Mouse (Mus musculus): ENCODE results near the gene Usp25. TPM values are rescaled to one million over a fixed set of nuclear protein-coding genes. Genes with fewer than 3 reads are reported as not detected.

Usp25 gene
- polyA plus RNA-seq, 1 experiment from 2014 or later: 30.5 TPM

- no peak overlapping the region for H3K4me2 ChIP-seq (ENCODE audit: low read depth)
- 71% methylated on average over 4 of the region's 4 CpGs for WGBS
These were observed 137.4 kb downstream of the Usp25 start for GRCm38 (mm10) chr16:77150884-77151283.

GRCm38 (mm10) chr16:77152288-77152687 is 138.8 kb downstream of the Usp25 start:
- no peak overlapping the region for H3K9ac ChIP-seq (ENCODE audit: low read length)
- H3K4me2 ChIP-seq (ENCODE audit: low read depth): no peak overlapping the region
- DNase-seq (ENCODE audit: low spot score) (no peak), ATAC-seq (ENCODE audit: insufficient read depth, low FRiP score, low TSS enrichment) (no peak)
- H3K4me3 ChIP-seq (ENCODE audit: low read depth, low read length): no peak overlapping the region
- H3K27me3 ChIP-seq (ENCODE audit: control insufficient read depth, insufficient read depth, low read length): no peaks in the 10 kb centered on the region
- no peaks in the 10 kb centered on the region for H3K36me3 ChIP-seq (ENCODE audit: control insufficient read depth, insufficient read depth, low read length)
- H3K27ac ChIP-seq (ENCODE audit: low read depth, low read length): no peak overlapping the region
- no peaks in the 10 kb centered on the region for H3K4me1 ChIP-seq (ENCODE audit: control insufficient read depth, insufficient read depth, low read length)
- WGBS: 92% methylated on average over 1 of the region's 1 CpGs
- H3K9me3 ChIP-seq (ENCODE audit: control insufficient read depth, low read length): no peaks in the 10 kb centered on the region

More at GRCm38 (mm10) chr16:77150884-77151283, 137.4 kb downstream of the Usp25 start:
- Histone ChIP-seq H3K4me3 (ENCODE audit: low read depth, low read length) (no peak overlapping the region), H3K27ac (ENCODE audit: low read depth, low read length) (no peak overlapping the region), H3K4me1 (ENCODE audit: control insufficient read depth, insufficient read depth, low read length) (no peaks in the 10 kb centered on the region), H3K27me3 (ENCODE audit: control insufficient read depth, insufficient read depth, low read length) (no peaks in the 10 kb centered on the region), H3K9me3 (ENCODE audit: control insufficient read depth, low read length) (no peaks in the 10 kb centered on the region), H3K36me3 (ENCODE audit: control insufficient read depth, insufficient read depth, low read length) (no peaks in the 10 kb centered on the region), H3K9ac (ENCODE audit: low read length) (no peak overlapping the region)
- DNase-seq (ENCODE audit: low spot score): no peak
- no peak for ATAC-seq (ENCODE audit: insufficient read depth, low FRiP score, low TSS enrichment)

- no peak overlapping the region for H3K4me3 ChIP-seq (ENCODE audit: low read depth, low read length)
- H3K4me2 ChIP-seq (ENCODE audit: low read depth): no peak overlapping the region
- 86% methylated on average over 1 of the region's 1 CpGs for WGBS
- no peak overlapping the region for H3K27ac ChIP-seq (ENCODE audit: low read depth, low read length)
- no peak overlapping the region for H3K9ac ChIP-seq (ENCODE audit: low read length)
- no peaks in the 10 kb centered on the region for H3K27me3 ChIP-seq (ENCODE audit: control insufficient read depth, insufficient read depth, low read length)
- no peaks in the 10 kb centered on the region for H3K36me3 ChIP-seq (ENCODE audit: control insufficient read depth, insufficient read depth, low read length)
- no peaks in the 10 kb centered on the region for H3K4me1 ChIP-seq (ENCODE audit: control insufficient read depth, insufficient read depth, low read length)
- no peaks in the 10 kb centered on the region for H3K9me3 ChIP-seq (ENCODE audit: control insufficient read depth, low read length)
- ATAC-seq (ENCODE audit: insufficient read depth, low FRiP score, low TSS enrichment): no peak
- DNase-seq (ENCODE audit: low spot score): no peak
These were observed 139.8 kb downstream of the Usp25 start for GRCm38 (mm10) chr16:77153216-77153715.

GRCm38 (mm10) chr16:77153815-77154214 is 140.3 kb downstream of the Usp25 start:
- WGBS: 85% methylated on average over 2 of the region's 2 CpGs
- DNase-seq (ENCODE audit: low spot score) (no peak), ATAC-seq (ENCODE audit: insufficient read depth, low FRiP score, low TSS enrichment) (no peak)
- Histone ChIP-seq H3K4me3 (ENCODE audit: low read depth, low read length) (no peak overlapping the region), H3K4me2 (ENCODE audit: low read depth) (no peak overlapping the region), H3K4me1 (ENCODE audit: control insufficient read depth, insufficient read depth, low read length) (no peaks in the 10 kb centered on the region), H3K9ac (ENCODE audit: low read length) (no peak overlapping the region), H3K27ac (ENCODE audit: low read depth, low read length) (no peak overlapping the region), H3K27me3 (ENCODE audit: control insufficient read depth, insufficient read depth, low read length) (no peaks in the 10 kb centered on the region), H3K9me3 (ENCODE audit: control insufficient read depth, low read length) (no peaks in the 10 kb centered on the region), H3K36me3 (ENCODE audit: control insufficient read depth, insufficient read depth, low read length) (no peaks in the 10 kb centered on the region)

- Histone ChIP-seq H3K4me2 (ENCODE audit: low read depth) (no peak overlapping the region), H3K27me3 (ENCODE audit: control insufficient read depth, insufficient read depth, low read length) (no peaks in the 10 kb centered on the region), H3K4me3 (ENCODE audit: low read depth, low read length) (no peak overlapping the region), H3K4me1 (ENCODE audit: control insufficient read depth, insufficient read depth, low read length) (no peaks in the 10 kb centered on the region), H3K9ac (ENCODE audit: low read length) (no peak overlapping the region), H3K9me3 (ENCODE audit: control insufficient read depth, low read length) (no peaks in the 10 kb centered on the region), H3K36me3 (ENCODE audit: control insufficient read depth, insufficient read depth, low read length) (no peaks in the 10 kb centered on the region), H3K27ac (ENCODE audit: low read depth, low read length) (no peak overlapping the region)
- 93% methylated on average over 1 of the region's 1 CpGs for WGBS
- no peak for DNase-seq (ENCODE audit: low spot score)
- no peak for ATAC-seq (ENCODE audit: insufficient read depth, low FRiP score, low TSS enrichment)
These were observed 141.3 kb downstream of the Usp25 start for GRCm38 (mm10) chr16:77154831-77155230.

Measured in neural tube, embryonic 11.5 days (tissue).